Mouse (Mus musculus) megakaryocyte, adult 5-6 weeks (primary cell): ENCODE data around the gene Cyp27a1. TPM values are rescaled to one million over a fixed set of nuclear protein-coding genes. Genes with fewer than 3 reads are reported as not detected.

Experiments used
- ATAC-seq: 2 replicates; pipeline ENCODE4 v1.8.0; 2016; ENCODE audit warnings: mild to moderate bottlenecking, inconsistent platforms; ENCODE audit not compliant: poor library complexity, severe bottlenecking
- total RNA-seq, 2 experiments: library from RNA; stranded (forward) in 1 of 2; stranded (reverse) in 1 of 2; fragments of 153-499, 151-499 nt in 1 of 2; fragments of 221-1000, 200-1000 nt in 1 of 2; gene quantifications; 2 replicates each; pipeline versions ENCODE4 v1.2.3 to v1.2.4; 2015 to 2017

Cyp27a1 gene
- total RNA-seq, 2 experiments from 2014 or later, result 72.2 to 76.6 TPM

- ATAC-seq, result no peak
Observed at GRCm38 (mm10) chr1:74715886-74716285, 2.5 kb downstream of the Cyp27a1 start.

- no peak for ATAC-seq
Observed at GRCm38 (mm10) chr1:74718113-74718512, 4.7 kb downstream of the Cyp27a1 start.

GRCm38 (mm10) chr1:74719281-74719680 is 5.9 kb downstream of the Cyp27a1 start:
- no peak for ATAC-seq

DNA sequence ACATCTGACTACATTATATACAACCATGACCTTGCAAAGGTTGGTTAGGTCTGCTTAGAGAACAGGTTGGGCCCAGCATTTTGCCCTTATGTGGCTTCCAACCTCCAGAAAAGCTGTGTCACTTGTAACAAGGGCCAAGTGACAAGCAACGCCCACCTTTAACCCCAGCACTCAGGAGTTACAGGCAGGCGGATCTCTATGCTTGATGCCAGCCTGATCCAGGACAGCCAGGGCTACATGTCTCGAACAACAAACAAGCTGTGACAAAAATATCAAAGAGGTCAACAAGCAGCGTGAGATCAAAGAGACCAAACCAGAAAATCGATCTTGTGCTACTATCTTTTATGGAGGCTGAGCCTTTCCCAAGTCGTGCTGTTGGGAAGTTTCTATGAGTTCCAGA is 8.3 kb downstream of the Cyp27a1 start:
- ATAC-seq, result no peak

DNA sequence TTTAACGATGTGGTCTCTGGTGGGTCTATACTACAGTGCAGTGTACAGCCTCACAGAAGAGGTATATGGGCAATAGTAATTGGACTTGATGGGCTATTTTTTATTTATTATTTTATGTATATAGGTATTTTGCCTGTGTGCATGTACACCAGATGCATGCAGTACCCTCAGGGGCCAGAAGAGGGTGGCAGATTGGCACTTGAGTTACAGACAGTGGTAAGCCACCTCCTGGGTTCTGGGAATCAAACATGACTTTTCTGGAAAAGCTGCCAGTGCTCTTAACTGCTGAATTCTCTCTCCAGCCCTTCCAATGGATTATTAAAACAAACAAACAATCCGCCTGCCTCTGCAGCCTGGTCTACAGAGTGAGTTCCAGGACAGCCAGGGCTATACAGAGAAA is 10.4 kb downstream of the Cyp27a1 start:
- no peak for ATAC-seq

GRCm38 (mm10) chr1:74726114-74726513 is 12.7 kb downstream of the Cyp27a1 start:
- no peak for ATAC-seq

DNA sequence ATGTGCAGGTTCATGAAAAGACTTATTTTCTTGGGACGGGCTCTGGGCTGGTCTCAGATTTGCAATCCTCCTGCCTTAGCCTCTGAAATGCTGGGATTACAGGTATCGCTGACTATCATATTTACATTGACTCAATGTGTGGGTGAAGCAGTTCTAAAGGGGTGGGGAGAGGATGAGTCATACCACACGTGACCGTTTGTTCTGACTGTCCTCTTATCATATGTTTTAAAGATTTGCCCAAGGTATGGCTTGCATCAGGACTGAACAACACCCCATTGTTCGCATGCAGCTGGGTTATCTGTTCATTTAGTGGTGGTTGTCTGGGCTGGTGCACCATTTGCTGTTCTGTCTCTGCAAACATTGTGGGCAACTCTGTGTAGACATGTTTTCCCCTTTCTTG is 13.3 kb downstream of the Cyp27a1 start:
- ATAC-seq, result no peak

- ATAC-seq, result no peak
Observed at GRCm38 (mm10) chr1:74728446-74728845, 15.1 kb downstream of the Cyp27a1 start.

DNA sequence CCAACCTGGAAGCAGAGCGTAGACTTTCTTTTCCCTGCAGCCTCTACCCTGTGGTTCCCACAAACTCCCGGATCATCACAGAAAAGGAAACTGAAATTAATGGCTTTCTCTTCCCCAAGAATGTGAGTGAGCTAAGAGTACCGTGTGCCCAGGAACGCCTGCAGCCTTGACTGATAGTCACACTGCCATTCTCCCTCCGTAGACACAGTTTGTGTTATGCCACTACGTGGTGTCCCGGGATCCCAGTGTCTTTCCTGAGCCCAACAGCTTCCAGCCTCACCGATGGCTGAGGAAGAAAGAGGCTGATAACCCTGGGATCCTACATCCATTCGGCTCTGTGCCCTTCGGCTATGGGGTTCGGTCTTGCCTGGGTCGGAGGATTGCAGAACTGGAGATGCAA is 23.6 kb downstream of the Cyp27a1 start:
- no peak for ATAC-seq

DNA sequence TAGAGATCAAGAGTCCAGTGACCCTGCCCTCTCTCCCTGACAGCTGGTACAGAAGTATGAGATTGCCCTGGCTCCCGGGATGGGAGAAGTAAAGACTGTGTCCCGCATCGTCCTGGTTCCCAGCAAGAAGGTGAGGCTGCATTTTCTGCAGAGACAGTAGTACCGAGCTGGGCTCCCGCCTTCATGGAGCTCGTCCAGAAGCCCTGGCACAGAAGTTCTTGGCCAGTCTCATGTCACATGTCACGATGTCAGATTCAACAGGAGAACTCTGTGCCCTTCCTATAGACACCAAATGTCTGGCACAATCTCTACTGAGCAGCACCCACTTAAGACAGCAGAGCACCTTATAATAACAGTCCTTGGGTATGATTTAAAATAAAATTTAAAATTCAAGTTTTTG is 24.1 kb downstream of the Cyp27a1 start:
- no peak for ATAC-seq

- ATAC-seq, result no peak
Observed at GRCm38 (mm10) chr1:74740846-74741245, 27.5 kb downstream of the Cyp27a1 start.

DNA sequence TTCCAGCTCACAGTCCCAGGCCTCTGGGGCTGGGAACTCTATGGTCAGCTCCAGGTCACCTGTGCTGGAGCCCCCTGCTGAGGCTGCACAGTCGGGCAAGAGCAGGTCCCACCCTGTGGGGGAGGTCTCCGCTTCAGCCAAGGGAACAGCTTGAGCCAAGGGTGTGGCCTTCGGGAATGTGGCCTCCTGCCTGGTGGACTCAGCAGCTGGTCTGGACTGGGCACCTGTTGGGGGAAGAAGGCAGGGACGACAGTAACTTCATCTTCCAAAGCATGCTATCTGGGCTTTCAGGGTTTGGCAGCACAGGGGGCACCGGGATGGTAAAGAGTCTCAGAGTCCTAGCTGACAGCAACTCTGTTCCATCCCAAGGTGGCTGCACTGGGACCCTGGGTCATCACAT is 34.0 kb downstream of the Cyp27a1 start:
- no peak for ATAC-seq

DNA sequence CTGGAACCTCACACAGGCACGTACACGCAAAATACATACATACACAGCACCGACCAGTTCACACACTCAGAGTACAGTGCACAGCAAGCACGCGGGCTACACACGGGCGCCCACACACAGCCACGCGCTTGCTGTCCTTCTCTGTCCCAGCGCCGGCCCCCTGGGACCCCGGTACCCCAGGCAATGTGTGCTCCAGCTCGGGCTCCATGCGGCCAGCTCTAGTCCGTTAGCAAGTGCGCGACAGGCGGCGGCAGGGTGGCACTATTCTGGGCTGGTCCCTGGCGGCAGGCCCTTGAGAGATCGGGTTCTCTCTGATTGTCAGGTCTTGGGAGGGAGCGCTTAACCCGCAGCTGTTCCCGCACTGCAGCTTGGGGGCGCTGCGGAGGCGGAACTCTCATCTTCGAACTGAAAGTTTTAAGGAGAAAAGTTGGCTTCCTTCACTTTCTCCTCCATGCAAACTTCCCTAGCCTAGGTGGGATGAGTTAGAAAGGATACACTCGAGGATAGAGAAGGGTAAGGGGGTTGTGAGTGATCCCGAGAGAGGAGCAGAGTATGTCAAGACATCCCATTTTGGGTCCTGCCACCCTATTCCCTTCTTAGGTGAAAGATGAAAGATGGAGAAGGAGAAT is 35.4 kb downstream of the Cyp27a1 start, which contains the start of gene Prkag3:
Prkag3 (minus strand) TSS at position 579 of the 629 bp plus-strand sequence.
- peak; percentile 62 for ATAC-seq

DNA sequence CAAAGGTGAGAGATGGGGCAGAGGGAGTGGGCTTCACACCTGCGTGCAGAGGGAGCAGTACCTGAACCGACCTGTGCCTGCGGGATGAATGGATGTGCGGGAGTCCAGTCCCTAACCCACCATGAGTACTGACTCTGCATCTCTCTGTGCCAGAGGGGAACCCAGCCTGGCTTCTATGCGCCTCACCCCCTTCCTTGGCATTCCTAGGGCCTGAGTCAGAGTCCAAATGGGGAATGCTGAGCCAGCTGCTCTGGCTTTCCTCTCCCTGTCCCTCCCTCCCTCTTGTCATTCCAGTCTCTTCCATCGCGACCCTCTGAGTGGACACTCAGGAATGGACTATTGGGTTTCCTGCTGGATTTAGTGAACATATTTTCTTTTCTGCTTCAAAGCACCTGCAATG is 35.9 kb downstream of the Cyp27a1 start:
- no peak for ATAC-seq

DNA sequence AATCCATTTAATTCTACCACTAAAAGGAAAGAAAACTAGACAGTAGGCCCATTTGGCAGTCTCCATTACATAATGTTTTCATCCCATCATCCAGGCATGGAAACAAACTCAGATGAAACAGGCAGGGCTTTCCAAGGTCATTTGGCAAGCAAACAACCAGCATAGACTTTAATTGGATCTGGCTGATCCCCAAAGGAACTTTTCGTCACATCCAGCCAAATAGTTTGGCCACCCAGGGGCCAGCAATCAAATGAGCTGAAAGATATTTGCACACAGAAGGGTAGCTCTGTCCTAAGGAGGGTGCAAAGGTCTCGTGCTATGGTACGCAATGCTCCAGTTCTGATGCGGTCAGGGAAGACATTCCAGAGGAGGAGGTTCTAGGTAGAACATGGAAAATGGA is 37.3 kb downstream of the Cyp27a1 start:
- ATAC-seq, result no peak

GRCm38 (mm10) chr1:74752150-74752549 is 38.8 kb downstream of the Cyp27a1 start:
- ATAC-seq, result no peak

DNA sequence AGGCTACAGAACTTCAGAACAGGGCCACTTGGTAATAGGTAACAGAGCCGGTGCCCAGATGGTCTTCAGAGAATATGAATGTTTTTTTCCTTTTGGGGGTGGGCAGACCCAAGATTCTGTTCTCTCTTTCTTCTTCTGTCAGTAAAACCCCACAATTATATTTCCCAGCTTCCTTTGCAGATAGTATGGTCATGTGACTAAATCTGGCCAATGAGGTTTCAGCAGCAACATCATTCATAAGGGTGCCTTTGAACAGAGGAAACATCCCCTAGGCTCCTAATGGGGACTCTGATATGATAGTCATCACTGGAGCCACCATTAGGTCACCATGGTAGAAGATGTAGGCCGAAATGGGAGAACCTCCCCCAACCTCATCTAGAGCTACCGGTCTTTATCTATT is 39.5 kb downstream of the Cyp27a1 start:
- ATAC-seq, result no peak

DNA sequence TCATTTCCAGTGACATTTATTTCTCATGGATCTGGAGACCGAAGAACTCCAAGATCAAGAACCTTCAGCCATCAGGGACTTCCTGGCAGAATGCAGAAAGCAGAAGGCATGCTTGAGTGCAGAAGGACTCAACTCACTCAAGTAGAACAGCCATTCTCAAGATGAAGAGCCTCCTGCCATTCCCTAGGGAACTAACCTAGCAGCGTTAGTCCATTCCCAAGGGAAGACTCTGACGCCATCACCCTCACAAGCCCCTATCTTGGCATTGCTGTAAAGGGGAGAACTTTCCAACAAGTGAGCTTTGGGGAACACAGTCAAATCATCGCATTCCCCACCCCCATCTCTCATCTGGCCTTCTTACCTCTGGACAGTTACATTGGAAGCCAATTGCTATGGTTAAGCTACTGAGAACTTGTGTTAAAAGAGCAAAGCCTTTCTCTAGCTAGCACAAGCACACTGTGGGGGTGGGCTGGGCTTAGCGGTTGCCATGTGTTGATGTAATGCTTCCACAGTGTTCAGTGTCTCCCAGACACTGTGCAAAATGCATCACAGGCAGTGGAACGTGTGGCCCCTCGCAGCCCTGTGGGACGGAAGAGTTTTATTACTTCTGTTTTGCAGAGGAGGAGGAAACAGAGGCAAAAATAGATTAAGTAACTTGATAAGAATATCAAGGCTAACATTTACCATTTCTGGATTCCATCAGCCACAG is 40.0 kb downstream of the Cyp27a1 start:
- no peak for ATAC-seq

DNA sequence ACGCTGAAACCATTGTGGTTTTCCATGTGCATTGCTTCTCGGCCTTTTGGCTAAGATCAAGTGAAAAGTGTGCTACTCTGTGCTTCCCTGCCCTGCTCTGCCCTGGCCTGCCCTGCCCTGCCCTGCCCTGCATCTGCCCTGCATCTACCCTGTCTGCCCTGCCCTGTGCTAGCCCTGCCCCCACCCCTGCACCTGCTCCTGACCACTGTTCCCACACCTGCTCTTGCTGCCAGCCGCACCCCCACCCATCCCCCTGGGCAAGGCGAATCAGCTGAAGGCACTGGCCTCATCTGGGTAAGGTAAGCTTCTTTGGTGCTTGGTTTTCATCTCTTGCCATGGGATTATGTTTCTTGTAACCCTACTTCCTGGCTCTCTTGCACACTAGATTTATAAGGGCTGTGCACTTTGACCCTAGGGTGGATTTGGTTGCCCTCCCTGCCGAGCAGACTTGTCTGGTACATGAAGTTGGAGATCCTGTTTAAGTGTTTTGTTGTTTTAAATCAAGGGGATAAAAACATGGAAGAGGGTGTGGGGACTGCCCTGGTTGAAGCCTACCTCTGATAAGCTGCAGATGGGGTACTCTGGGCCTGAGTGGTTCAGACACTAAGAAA is 40.9 kb downstream of the Cyp27a1 start:
- ATAC-seq, result no peak

DNA sequence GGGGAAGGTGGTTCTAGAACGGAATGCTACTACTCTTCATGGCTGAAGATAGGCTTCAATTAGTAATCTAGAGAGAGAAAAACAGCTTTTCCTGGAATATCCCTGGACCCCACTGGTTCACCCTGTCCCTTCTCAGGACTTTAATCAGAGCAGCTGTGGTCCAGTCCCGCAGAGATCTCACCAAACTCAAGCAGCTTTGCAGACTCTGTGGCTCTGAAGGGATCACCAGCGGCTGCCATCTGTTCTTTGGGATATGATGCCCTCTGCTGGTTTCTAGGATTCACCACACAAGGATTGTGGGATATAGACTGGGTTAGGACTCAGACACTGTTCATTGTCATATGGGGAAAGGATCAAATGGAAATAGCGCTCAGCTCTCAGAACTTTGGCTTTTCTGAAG is 46.4 kb downstream of the Cyp27a1 start:
- no peak for ATAC-seq

DNA sequence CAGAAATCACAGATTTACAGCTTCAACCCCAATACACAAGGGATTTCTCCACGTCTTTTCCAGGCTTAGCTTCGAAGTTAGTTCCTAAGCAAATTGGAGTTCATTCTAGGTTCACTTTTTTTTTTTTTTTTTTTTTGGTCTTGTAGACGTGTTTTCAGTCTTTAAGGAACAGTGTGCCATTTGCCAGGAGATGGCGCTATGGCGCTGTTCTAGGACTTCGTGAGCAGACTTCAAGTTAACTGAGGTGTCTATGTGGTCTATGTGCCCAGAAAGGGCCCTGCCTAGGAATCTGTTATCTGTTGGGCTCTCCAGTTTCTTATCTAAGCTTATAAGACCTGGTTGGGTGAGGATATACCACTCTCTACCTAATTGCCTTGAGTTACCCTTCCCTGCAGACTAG is 49.7 kb downstream of the Cyp27a1 start:
- peak; percentile 62; the same call in 1 of the 2 replicates for ATAC-seq
